Comparison of ENCODE assay signal across 8 mouse cellular contexts in genomic region chrX:163958467-163958875, GRCm38 (mm10). TPM values are rescaled to one million over a fixed set of nuclear protein-coding genes. Genes with fewer than 3 reads are reported as not detected.
A peak's percentile ranks its signal among the peaks of the same experiment; 100 is the strongest.
DNase-seq lines count a peak whose midpoint lies in the region; ATAC-seq and TF ChIP-seq lines count a peak whose summit lies in the region.

Gene Zrsr2 (minus strand): TSS chrX:163958661.

- no peaks in the 10 kb centered on the region for H3K27me3 ChIP-seq in heart, embryonic 13.5 days (replicated peaks)
- no peaks in the 10 kb centered on the region for H3K27me3 ChIP-seq in liver, embryonic 14.5 days (ENCODE audit: control insufficient read depth, insufficient read depth, low read length)
- H3K27me3 ChIP-seq in neural tube, embryonic 11.5 days (ENCODE audit: control insufficient read depth, insufficient read depth, low read length) = no peaks in the 10 kb centered on the region
- no peaks in the 10 kb centered on the region for H3K27me3 ChIP-seq in stomach, postnatal 0 days (ENCODE audit: control insufficient read depth, insufficient read depth, low read length)

- peak within 1 kb of the TSS; percentile 72 for H3K4me2 ChIP-seq in heart, embryonic 13.5 days
- H3K4me2 ChIP-seq in liver, embryonic 14.5 days (ENCODE audit: low read depth) = peak within 1 kb of the TSS; percentile 80
- H3K4me2 ChIP-seq in neural tube, embryonic 11.5 days (ENCODE audit: low read depth) = peak within 1 kb of the TSS; percentile 49
- peak within 1 kb of the TSS; percentile 51 for H3K4me2 ChIP-seq in stomach, postnatal 0 days (replicated peaks; ENCODE audit: low read depth)

- peaks cover 24% of the 10 kb centered on the region for H3K36me3 ChIP-seq in heart, embryonic 13.5 days
- peaks cover 20% of the 10 kb centered on the region for H3K36me3 ChIP-seq in liver, embryonic 14.5 days (replicated peaks; ENCODE audit: control insufficient read depth, insufficient read depth, low read depth)
- no peaks in the 10 kb centered on the region for H3K36me3 ChIP-seq in neural tube, embryonic 11.5 days (ENCODE audit: control insufficient read depth, insufficient read depth, low read length)
- no peaks in the 10 kb centered on the region; the same call in 1 of the 2 replicates for H3K36me3 ChIP-seq in stomach, postnatal 0 days (ENCODE audit: control insufficient read depth, insufficient read depth, low read length)

- no peaks in the 10 kb centered on the region for H3K9me3 ChIP-seq in heart, embryonic 13.5 days
- no peaks in the 10 kb centered on the region for H3K9me3 ChIP-seq in liver, embryonic 14.5 days (ENCODE audit: control insufficient read depth, low read length)
- H3K9me3 ChIP-seq in neural tube, embryonic 11.5 days (ENCODE audit: control insufficient read depth, low read length) = no peaks in the 10 kb centered on the region
- H3K9me3 ChIP-seq in stomach, postnatal 0 days (ENCODE audit: control insufficient read depth, low read length) = no peaks in the 10 kb centered on the region

- no peak for TF ChIP-seq EP300 in liver, embryonic 14.5 days (IDR thresholded peaks at IDR 0.05; ENCODE audit: low read depth)
- peak; percentile 55 for TF ChIP-seq EP300 in stomach, postnatal 0 days (optimal IDR thresholded peaks at IDR 0.05)

- H3K27ac ChIP-seq in brown adipose tissue, adult 24 weeks (replicated peaks; ENCODE audit: low read depth, low read length) = peak within 1 kb of the TSS; percentile 100
- H3K27ac ChIP-seq in heart, embryonic 13.5 days (replicated peaks) = peak within 1 kb of the TSS; percentile 98
- H3K27ac ChIP-seq in liver, embryonic 14.5 days = peak within 1 kb of the TSS; percentile 92
- H3K27ac ChIP-seq in neural tube, embryonic 11.5 days (ENCODE audit: low read depth, low read length) = peak within 1 kb of the TSS; percentile 79
- peak within 1 kb of the TSS; percentile 97 for H3K27ac ChIP-seq in stomach, postnatal 0 days (replicated peaks)

- WGBS in heart, embryonic 13.5 days = 10% methylated on average over 28 of the region's 29 CpGs
- WGBS in liver, embryonic 14.5 days (ENCODE audit: insufficient replicate concordance) = 11% methylated on average over 28 of the region's 29 CpGs
- 6% methylated on average over 23 of the region's 29 CpGs for WGBS in neural tube, embryonic 11.5 days
- WGBS in stomach, postnatal 0 days = 6% methylated on average over 21 of the region's 29 CpGs

- peak; percentile 45 for DNase-seq in fat pad, adult 2 months (ENCODE audit: extremely low read depth, low read depth, low spot score)
- peak; percentile 93 for DNase-seq in kidney, postnatal 10 days
- DNase-seq in liver, embryonic 14.5 days (ENCODE audit: low read depth in 3 of 3, low spot score in 3 of 3) = peak; percentile 77 to 82 (median 82)
- peak; percentile 91 for DNase-seq in neural tube, embryonic 11.5 days (ENCODE audit: low spot score)
- peak; percentile 89 for DNase-seq in stomach, postnatal 0 days (ENCODE audit: low spot score)

- H3K4me1 ChIP-seq in brown adipose tissue, adult 24 weeks (ENCODE audit: control insufficient read depth, insufficient read depth, insufficient read length, low read length) = peaks cover 2% of the 10 kb centered on the region; the same call in 1 of the 2 replicates
- peaks cover 11% of the 10 kb centered on the region for H3K4me1 ChIP-seq in heart, embryonic 13.5 days
- H3K4me1 ChIP-seq in liver, embryonic 14.5 days (replicated peaks; ENCODE audit: control insufficient read depth in 2 of 2, insufficient read depth in 2 of 2, low read length in 1 of 2) = 0 out of 4 replicates have a peak, but pooled peaks cover 0 to 2% of the 10 kb centered on the region in 2 experiments
- H3K4me1 ChIP-seq in neural tube, embryonic 11.5 days (ENCODE audit: control insufficient read depth, insufficient read depth, low read length) = no peaks in the 10 kb centered on the region
- no peaks in the 10 kb centered on the region for H3K4me1 ChIP-seq in stomach, postnatal 0 days (replicated peaks; ENCODE audit: control insufficient read depth, insufficient read depth)

- H3K9ac ChIP-seq in heart, embryonic 13.5 days = peak within 1 kb of the TSS; percentile 88
- H3K9ac ChIP-seq in liver, embryonic 14.5 days (replicated peaks) = peak within 1 kb of the TSS; percentile 91
- H3K9ac ChIP-seq in neural tube, embryonic 11.5 days (ENCODE audit: low read length) = peak within 1 kb of the TSS; percentile 69
- peak within 1 kb of the TSS; percentile 78 for H3K9ac ChIP-seq in stomach, postnatal 0 days (ENCODE audit: low read length)

- ATAC-seq in CD4-positive, CD25-positive, alpha-beta regulatory T cell, adult 4 months = peak; percentile 86
- peak; percentile 86 for ATAC-seq in heart, embryonic 13.5 days (ENCODE audit: extremely low read depth, insufficient number of reproducible peaks, low FRiP score, low TSS enrichment)
- ATAC-seq in liver, embryonic 14.5 days (ENCODE audit: insufficient read depth) = peak; percentile 87
- peak; percentile 96 for ATAC-seq in neural tube, embryonic 11.5 days (ENCODE audit: insufficient read depth, low FRiP score, low TSS enrichment)
- peak; percentile 96 for ATAC-seq in stomach, postnatal 0 days (ENCODE audit: low FRiP score, low TSS enrichment)

- H3K4me3 ChIP-seq in brown adipose tissue, adult 24 weeks (ENCODE audit: insufficient read depth, low read depth, low read length) = peak within 1 kb of the TSS; percentile 100
- H3K4me3 ChIP-seq in heart, embryonic 13.5 days = peak within 1 kb of the TSS; percentile 73
- H3K4me3 ChIP-seq in liver, embryonic 14.5 days (ENCODE audit: insufficient read depth in 1 of 2, low read depth in 2 of 2, low read length in 2 of 2) = peak within 1 kb of the TSS; percentile 83 to 92
- H3K4me3 ChIP-seq in neural tube, embryonic 11.5 days (ENCODE audit: low read depth, low read length) = peak within 1 kb of the TSS; percentile 53
- H3K4me3 ChIP-seq in stomach, postnatal 0 days (ENCODE audit: low read depth, low read length) = peak within 1 kb of the TSS; percentile 63

- TF ChIP-seq CTCF in liver, embryonic 14.5 days (IDR thresholded peaks at IDR 0.05; ENCODE audit: low read depth) = no peak
- TF ChIP-seq CTCF in stomach, postnatal 0 days (IDR thresholded peaks at IDR 0.05; ENCODE audit: low read depth) = no peak

RNA-seq across cellular contexts. Expression of gene Zrsr2, which starts in this region (rescaled TPM):
- polyA plus RNA-seq in CD4-positive, CD25-positive, alpha-beta regulatory T cell, adult 4 months (2017; shearing (Covaris generic)) = 10 to 100 TPM; 39.8 to 45.1 TPM
- 16.7 and 21.7 TPM in 2 replicates for polyA plus RNA-seq in brown adipose tissue, adult 24 weeks (2012; ENCODE audit: insufficient read depth, insufficient read length, missing spikeins)
- polyA plus RNA-seq in heart, embryonic 13.5 days (2015; fragmentation: Nextera tagmentation; extraction: Ambion mirVana) = 31.3 and 32.6 TPM in 2 replicates
- 5.1 and 10.4 TPM in 2 replicates for polyA plus RNA-seq in liver, embryonic 14.5 days (2012; rRNA removed)
- polyA plus RNA-seq in liver, embryonic 14.5 days (2014; fragmentation: Nextera tagmentation; extraction: Ambion mirVana) = 8.7 and 9.6 TPM in 2 replicates
- 45.6 and 49.2 TPM in 2 replicates for polyA plus RNA-seq in neural tube, embryonic 11.5 days (2014; fragmentation: Nextera tagmentation; extraction: Ambion mirVana)
- 34.8 and 40.3 TPM in 2 replicates for polyA plus RNA-seq in stomach, postnatal 0 days (2015; fragmentation: Nextera tagmentation; extraction: Ambion mirVana)

Comparison
In these comparisons a context has a peak if more than half of its experiments do, and no peak if none do; other contexts are left out.
1. Peak in every context shown above with its lines: DNase-seq, ATAC-seq, H3K4me3 ChIP-seq and H3K27ac ChIP-seq.